Mouse (Mus musculus) erythroblast, embryonic 14.5 days (primary cell): ENCODE results near the gene Rcc2.

Source experiments
- GATA1 ChIP-seq: IDR thresholded peaks from 2 replicates; pipeline ENCODE4 v1.6.1; 2012; ENCODE audit warnings: low read length, inconsistent platforms, mixed read lengths
- TAL1 ChIP-seq: IDR thresholded peaks from 3 replicates; pipeline ENCODE4 v1.6.1; 2012; ENCODE audit warnings: low read length, inconsistent platforms, mixed read lengths

- TF ChIP-seq GATA1 (no peak), TAL1 (no peak)
Observed at GRCm38 (mm10) chr4:140674345-140674926, 25.9 kb upstream of the Rcc2 start.
